Mouse (Mus musculus) midbrain, embryonic 14.5 days (tissue): ENCODE measurements at regions not wholly inside any gene's neighbourhood (a gene's known extent, or its start where the extent isn't known, plus 50 kb on each side); places are given as distances from the start of the nearest gene placed in this dataset.

ENCODE experiments used
- ATAC-seq: fragments of 200-750 bp; cut with Nextera tagmentation; 2 replicates; pipeline ENCODE4 v1.8.0; 2017; ENCODE audit warnings: moderate number of reproducible peaks, moderate library complexity; ENCODE audit not compliant: low FRiP score, low TSS enrichment
- DNase-seq: peaks from one replicate; pipeline ENCODE4 v3.0.0-alpha.2; 2015
- H3K27ac ChIP-seq: fragments of 300-500 bp; sonication (generic); replicated peaks from 2 replicates; pipeline ENCODE4 v1.5.1; 2014; ENCODE audit warnings: mild to moderate bottlenecking, low read depth, low read length, moderate library complexity
- H3K27me3 ChIP-seq: fragments of 300-500 bp; sonication (generic); 2 replicates; pipeline ENCODE4 v1.6.1; 2014; ENCODE audit warnings: low read length, control low read depth, mixed read lengths; ENCODE audit not compliant: control insufficient read depth, insufficient read depth
- H3K36me3 ChIP-seq: fragments of 300-500 bp; sonication (generic); 2 replicates; pipeline ENCODE4 v1.6.1; 2014; ENCODE audit warnings: low read length, control low read depth; ENCODE audit not compliant: control insufficient read depth, insufficient read depth
- H3K4me1 ChIP-seq: fragments of 300-500 bp; sonication (generic); 2 replicates; pipeline ENCODE4 v1.6.1; 2014; ENCODE audit warnings: mild to moderate bottlenecking, antibody characterized with exemption, low read length, control low read depth; ENCODE audit not compliant: control insufficient read depth, insufficient read depth
- H3K4me2 ChIP-seq: fragments of 300-500 bp; sonication (generic); 2 replicates; pipeline ENCODE4 v1.6.1; 2014; ENCODE audit warnings: mild to moderate bottlenecking, low read length, moderate library complexity
- H3K4me3 ChIP-seq: fragments of 300-500 bp; sonication (generic); replicated peaks from 2 replicates; pipeline ENCODE4 v1.5.1; 2014; ENCODE audit warnings: low read depth, low read length
- H3K9ac ChIP-seq: fragments of 300-500 bp; sonication (generic); replicated peaks from 2 replicates; pipeline ENCODE4 v1.6.1; 2014; ENCODE audit warnings: mild to moderate bottlenecking, low read length, moderate library complexity
- H3K9me3 ChIP-seq: fragments of 300-500 bp; sonication (generic); 2 replicates; pipeline ENCODE4 v1.6.1; 2016; ENCODE audit warnings: low read length, control low read depth, mixed read lengths; ENCODE audit not compliant: control insufficient read depth
- WGBS: fragments of 180-500 bp; shearing (Covaris S2); extraction: QIAGEN DNeasy Blood & Tissue Kit; methylation state at CpG from one replicate; pipeline ENCODE4 v1.1.7; 2014; 5-methylcytosine and 5-hydroxymethylcytosine counted together

DNA sequence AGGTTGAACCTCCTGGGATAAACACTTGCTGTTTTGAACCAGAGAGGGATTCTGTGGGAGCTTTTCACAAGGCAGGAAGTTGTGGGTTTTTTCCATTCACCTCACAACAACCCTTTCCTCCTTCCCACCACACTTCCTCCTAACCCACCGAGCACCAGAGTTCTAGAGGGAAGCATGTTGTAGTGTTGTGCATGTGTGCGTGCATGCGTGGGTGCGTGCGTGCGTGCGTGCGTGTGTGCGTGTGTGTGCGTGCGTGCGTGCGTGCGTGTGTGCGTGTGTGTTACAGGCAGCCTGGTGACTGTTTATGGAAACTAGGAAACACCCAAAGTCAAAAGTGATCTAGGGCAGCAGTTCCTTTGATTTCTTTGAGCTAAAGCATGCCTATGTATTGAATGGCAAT is 186.5 kb upstream of the Klf7 start:
- ATAC-seq: no peak
- Histone ChIP-seq H3K9ac (no peak overlapping the region), H3K36me3 (no peaks in the 10 kb centered on the region), H3K27me3 (no peaks in the 10 kb centered on the region), H3K4me1 (no peaks in the 10 kb centered on the region), H3K27ac (no peak overlapping the region), H3K4me2 (no peak overlapping the region), H3K9me3 (no peaks in the 10 kb centered on the region), H3K4me3 (no peak overlapping the region)
- 92% methylated on average over 15 of the region's 15 CpGs for WGBS
- no peak for DNase-seq

DNA sequence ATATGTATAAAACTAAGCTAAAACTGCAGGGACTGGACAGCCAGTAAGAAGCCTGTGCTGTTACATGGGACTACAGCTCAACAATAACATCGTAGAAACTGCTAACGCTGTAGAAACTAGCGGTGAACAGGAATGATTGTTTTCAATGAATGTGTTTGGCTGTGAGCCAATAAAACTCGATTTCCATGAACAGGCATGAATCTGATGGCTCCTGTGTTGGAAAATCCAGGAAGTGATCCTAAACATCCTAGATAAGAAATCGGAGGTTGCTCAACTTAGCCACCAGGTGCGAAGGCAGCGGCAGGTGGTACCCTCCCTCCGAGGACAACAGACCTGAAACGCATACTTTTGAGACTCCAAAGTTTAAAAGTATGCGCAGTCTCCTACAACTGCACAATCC is 186.0 kb upstream of the Klf7 start:
- H3K27me3 ChIP-seq: no peaks in the 10 kb centered on the region
- no peak overlapping the region for H3K9ac ChIP-seq
- peaks cover 1% of the 10 kb centered on the region; the same call in 1 of the 2 replicates for H3K4me1 ChIP-seq
- DNase-seq (peak; percentile 62), ATAC-seq (no peak)
- no peak overlapping the region for H3K4me3 ChIP-seq
- H3K36me3 ChIP-seq: no peaks in the 10 kb centered on the region
- no peak overlapping the region for H3K27ac ChIP-seq
- H3K4me2 ChIP-seq: no peak overlapping the region
- WGBS: 70% methylated on average over 10 of the region's 10 CpGs
- H3K9me3 ChIP-seq: no peaks in the 10 kb centered on the region

DNA sequence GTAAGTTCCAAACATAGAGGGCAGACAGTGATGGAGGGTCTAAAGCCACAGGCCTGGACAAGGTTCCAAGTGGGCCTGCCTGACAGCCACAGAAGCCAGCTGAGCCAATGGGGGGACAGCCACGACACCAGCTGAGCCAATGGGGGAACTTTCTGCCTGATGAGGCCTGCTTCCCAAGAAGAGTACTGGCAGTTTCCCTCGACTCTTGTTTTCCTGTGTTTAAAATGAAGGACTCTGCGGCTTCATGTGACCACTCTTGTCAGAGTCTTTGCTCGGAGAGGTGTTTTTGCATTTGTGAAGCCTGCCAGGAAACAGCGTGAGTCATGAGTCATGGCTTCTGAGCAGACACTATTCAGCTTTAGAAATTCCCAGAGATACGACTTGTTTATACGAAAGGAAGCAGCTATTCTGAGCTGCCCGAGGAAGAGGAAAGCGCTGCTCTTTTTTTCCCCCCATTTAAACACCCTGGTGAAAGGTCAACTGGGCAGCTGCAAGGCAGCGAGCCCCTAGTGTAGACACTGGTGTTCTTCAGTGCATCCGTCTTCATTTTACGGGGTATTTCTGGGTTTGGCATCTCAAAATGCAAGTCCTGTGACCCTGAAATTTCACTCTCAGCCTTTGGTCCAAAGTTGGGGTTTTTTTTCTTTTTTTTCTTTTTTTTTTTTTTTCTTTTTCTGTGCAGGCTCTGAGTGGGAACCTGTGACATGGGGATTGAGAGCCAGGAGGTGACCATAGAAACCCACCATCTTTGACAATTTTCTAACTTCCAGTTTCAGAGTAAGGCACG is 183.5 kb upstream of the Klf7 start:
- peak overlapping the region; percentile 3; the same call in 1 of the 2 replicates for H3K4me2 ChIP-seq
- H3K27me3 ChIP-seq: no peaks in the 10 kb centered on the region
- 41% methylated on average over 13 of the region's 13 CpGs for WGBS
- DNase-seq: peak; percentile 53
- no peak overlapping the region for H3K4me3 ChIP-seq
- no peak overlapping the region for H3K9ac ChIP-seq
- H3K27ac ChIP-seq: peak overlapping the region; percentile 23; the same call in 1 of the 2 replicates
- ATAC-seq: no peak
- peaks cover 6% of the 10 kb centered on the region; the same call in 1 of the 2 replicates for H3K4me1 ChIP-seq
- no peaks in the 10 kb centered on the region for H3K9me3 ChIP-seq
- no peaks in the 10 kb centered on the region for H3K36me3 ChIP-seq

GRCm38 (mm10) chr1:64302833-64303358 is 180.8 kb upstream of the Klf7 start:
- peaks cover 16% of the 10 kb centered on the region for H3K4me1 ChIP-seq
- H3K27ac ChIP-seq: peak overlapping the region; percentile 2; the same call in 1 of the 2 replicates
- H3K4me2 ChIP-seq: peak overlapping the region; percentile 34
- no peaks in the 10 kb centered on the region for H3K9me3 ChIP-seq
- H3K27me3 ChIP-seq: no peaks in the 10 kb centered on the region
- no peaks in the 10 kb centered on the region for H3K36me3 ChIP-seq
- WGBS: 3% methylated on average over 10 of the region's 10 CpGs
- no peak overlapping the region; the same call in 1 of the 2 replicates for H3K9ac ChIP-seq
- DNase-seq (peak; percentile 69), ATAC-seq (peak; percentile 27; the same call in 1 of the 2 replicates)
- H3K4me3 ChIP-seq: no peak overlapping the region

DNA sequence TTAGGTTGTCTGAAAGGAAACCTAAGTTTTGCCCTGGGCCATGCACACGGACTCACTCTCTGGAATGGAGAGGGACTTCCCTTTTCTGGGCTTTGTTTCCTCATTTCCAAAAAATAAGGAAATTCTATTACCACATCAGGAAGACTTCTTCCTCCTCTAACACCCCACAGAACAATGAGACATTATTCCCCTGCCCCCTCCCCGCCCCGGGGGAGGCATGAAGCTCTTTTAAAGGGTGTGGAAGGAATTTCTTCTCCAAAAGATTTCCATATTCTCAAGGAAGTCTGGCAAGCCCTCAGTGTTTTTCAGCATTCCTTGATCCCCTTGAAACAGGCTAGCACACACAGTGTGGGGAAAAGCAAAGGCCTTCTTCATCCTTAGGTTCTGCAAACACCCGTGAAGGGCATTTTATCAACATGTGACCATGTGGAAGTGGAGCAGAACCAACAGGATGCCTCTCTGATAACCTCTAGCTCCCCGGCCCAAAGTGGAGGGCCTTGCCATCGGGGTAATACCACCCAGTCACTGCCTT is 179.5 kb upstream of the Klf7 start:
- DNase-seq (no peak), ATAC-seq (no peak)
- H3K9ac ChIP-seq: no peak overlapping the region
- peaks cover 16% of the 10 kb centered on the region for H3K4me1 ChIP-seq
- H3K27me3 ChIP-seq: no peaks in the 10 kb centered on the region
- no peaks in the 10 kb centered on the region for H3K9me3 ChIP-seq
- no peaks in the 10 kb centered on the region for H3K36me3 ChIP-seq
- WGBS: 79% methylated on average over 6 of the region's 6 CpGs
- H3K4me2 ChIP-seq: no peak overlapping the region
- no peak overlapping the region for H3K4me3 ChIP-seq
- H3K27ac ChIP-seq: no peak overlapping the region

DNA sequence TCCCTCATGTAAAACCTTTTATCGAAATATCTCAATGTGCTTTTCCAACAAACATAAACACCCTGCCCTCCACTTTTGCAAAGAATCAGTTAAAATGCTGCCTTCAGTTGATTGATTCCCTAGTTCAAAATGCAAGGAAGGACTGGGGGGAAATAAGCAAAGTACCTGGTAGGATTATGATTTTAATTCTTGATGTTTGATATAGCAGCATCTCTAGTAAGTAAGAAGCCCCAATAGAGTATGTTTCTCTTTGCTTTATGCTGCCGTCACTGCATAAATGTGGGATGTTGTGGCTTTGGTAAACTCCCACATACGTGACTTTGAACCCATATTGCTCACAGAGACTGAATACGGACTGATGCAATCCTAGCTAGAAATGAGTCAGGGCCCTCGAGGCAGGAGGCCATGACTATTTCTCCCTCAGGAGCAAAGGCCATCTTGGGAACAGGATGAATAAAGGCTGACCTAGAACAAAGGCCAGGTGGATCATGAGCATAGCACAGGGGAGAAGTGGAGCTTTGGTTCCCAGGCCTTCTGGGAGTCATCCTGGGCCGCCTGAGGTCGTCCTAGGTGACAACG is 179.0 kb upstream of the Klf7 start:
- H3K4me2 ChIP-seq: no peak overlapping the region
- 90% methylated on average over 8 of the region's 8 CpGs for WGBS
- DNase-seq: no peak
- H3K4me1 ChIP-seq: peaks cover 16% of the 10 kb centered on the region
- H3K27me3 ChIP-seq: no peaks in the 10 kb centered on the region
- H3K27ac ChIP-seq: no peak overlapping the region
- H3K4me3 ChIP-seq: no peak overlapping the region
- no peaks in the 10 kb centered on the region for H3K9me3 ChIP-seq
- no peak for ATAC-seq
- no peak overlapping the region for H3K9ac ChIP-seq
- H3K36me3 ChIP-seq: no peaks in the 10 kb centered on the region

GRCm38 (mm10) chr1:64298950-64299349 is 176.9 kb upstream of the Klf7 start:
- ATAC-seq (no peak), DNase-seq (peak; percentile 54)
- Histone ChIP-seq H3K36me3 (no peaks in the 10 kb centered on the region), H3K4me1 (peaks cover 16% of the 10 kb centered on the region), H3K27ac (no peak overlapping the region), H3K9me3 (no peaks in the 10 kb centered on the region), H3K4me3 (no peak overlapping the region), H3K27me3 (no peaks in the 10 kb centered on the region), H3K4me2 (no peak overlapping the region), H3K9ac (no peak overlapping the region)
- 8% methylated on average over 2 of the region's 2 CpGs for WGBS

GRCm38 (mm10) chr1:64298188-64298587 is 176.1 kb upstream of the Klf7 start:
- H3K36me3 ChIP-seq: no peaks in the 10 kb centered on the region
- no peaks in the 10 kb centered on the region for H3K9me3 ChIP-seq
- DNase-seq: no peak
- no peak overlapping the region for H3K4me2 ChIP-seq
- H3K4me1 ChIP-seq: peaks cover 16% of the 10 kb centered on the region
- H3K27ac ChIP-seq: no peak overlapping the region
- 71% methylated on average over 14 of the region's 14 CpGs for WGBS
- no peak overlapping the region for H3K9ac ChIP-seq
- no peak overlapping the region for H3K4me3 ChIP-seq
- H3K27me3 ChIP-seq: no peaks in the 10 kb centered on the region
- no peak for ATAC-seq
